Mouse (Mus musculus) forebrain, postnatal 0 days (tissue): Measurements from ENCODE around the gene Abtb1. TPM values are rescaled to one million over a fixed set of nuclear protein-coding genes. Genes with fewer than 3 reads are reported as not detected.

Source experiments
- ATAC-seq: fragments of 200-750 bp; cut with Nextera tagmentation; 2 replicates; pipeline ENCODE4 v1.8.0; 2017; ENCODE audit warnings: mild to moderate bottlenecking, moderate library complexity
- DNase-seq: peaks from one replicate; pipeline ENCODE4 v3.0.0-alpha.2; 2015
- H3K27ac ChIP-seq: fragments of 300-500 bp; sonication (generic); 2 replicates; pipeline ENCODE4 v1.5.1; 2014; ENCODE audit warnings: low read depth, mild to moderate bottlenecking, antibody characterized with exemption, low read length, moderate library complexity, mixed read lengths
- H3K27me3 ChIP-seq: fragments of 300-500 bp; sonication (generic); 2 replicates; pipeline ENCODE4 v1.6.1; 2014; ENCODE audit warnings: mild to moderate bottlenecking, low read length, mixed read lengths; ENCODE audit not compliant: insufficient read depth
- H3K36me3 ChIP-seq: fragments of 300-500 bp; sonication (generic); 2 replicates; pipeline ENCODE4 v1.6.1; 2014; ENCODE audit warnings: mild to moderate bottlenecking, moderate library complexity; ENCODE audit not compliant: insufficient read depth
- H3K4me1 ChIP-seq: fragments of 300-500 bp; sonication (generic); 2 replicates; pipeline ENCODE4 v1.6.1; 2014; ENCODE audit warnings: antibody characterized with exemption; ENCODE audit not compliant: insufficient read depth
- H3K4me2 ChIP-seq: fragments of 300-500 bp; sonication (generic); 2 replicates; pipeline ENCODE4 v1.6.1; 2014; ENCODE audit warnings: low read depth, mild to moderate bottlenecking, moderate library complexity
- H3K4me3 ChIP-seq: fragments of 300-500 bp; sonication (generic); 2 replicates; pipeline ENCODE4 v1.5.1; 2014; ENCODE audit warnings: low read depth, low read length, mixed read lengths
- H3K9ac ChIP-seq: fragments of 300-500 bp; sonication (generic); 2 replicates; pipeline ENCODE4 v1.6.1; 2014; ENCODE audit warnings: mild to moderate bottlenecking
- H3K9me3 ChIP-seq: fragments of 300-500 bp; sonication (generic); 2 replicates; pipeline ENCODE4 v1.6.1; 2016; ENCODE audit warnings: low read length
- CTCF ChIP-seq: sonication (generic); IDR thresholded peaks from 2 replicates; pipeline ENCODE4 v1.5.1; 2016; ENCODE audit warnings: antibody characterized with exemption, control low read depth, low read depth
- WGBS: fragments of 180-500 bp; shearing (Covaris S2); extraction: QIAGEN DNeasy Blood & Tissue Kit; methylation state at CpG from one replicate; pipeline ENCODE4 v1.1.7; 2014; 5-methylcytosine and 5-hydroxymethylcytosine counted together
- polyA plus RNA-seq: library from polyadenylated mRNA; unstranded; fragments of >200 nt; fragmentation: Nextera tagmentation; extraction: Ambion mirVana; gene quantifications from 2 replicates; pipeline ENCODE4 v1.2.1, GENCODE M21; 2015
- total RNA-seq: library from RNA; depleted of rRNA; stranded (reverse); fragments of >200 nt; gene quantifications from 2 replicates; pipeline ENCODE4 v1.2.3, GENCODE M21; 2014

Gene Abtb1
- total and polyA plus RNA-seq, 2 experiments from 2014 or later, result 30.4 to 50.5 TPM

DNA sequence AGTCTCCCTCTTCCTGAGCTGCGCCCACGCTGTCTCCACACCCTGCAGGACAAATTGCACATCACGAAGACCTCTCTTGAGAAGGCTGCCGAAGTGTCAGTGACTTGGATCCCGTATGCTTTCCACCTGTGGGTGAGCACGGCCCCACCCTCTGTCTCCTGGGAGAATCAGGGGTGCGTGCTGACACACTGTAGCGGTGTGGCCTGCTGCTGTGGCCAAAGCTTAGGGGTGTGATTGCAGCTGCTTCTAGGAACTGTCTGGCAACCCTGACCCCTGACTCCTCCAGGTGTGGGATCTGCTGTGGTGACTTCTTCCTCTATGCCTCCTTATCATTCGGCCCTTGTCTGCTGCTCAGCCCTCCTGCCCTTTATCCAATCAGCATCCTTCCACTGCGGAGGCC, 28.0 kb downstream of the Abtb1 start:
- no peak for DNase-seq
- TF ChIP-seq CTCF, result no peak
- Histone ChIP-seq H3K9me3 (no peaks in the 10 kb centered on the region), H3K27ac (no peak overlapping the region), H3K4me3 (no peak overlapping the region), H3K9ac (no peak overlapping the region), H3K4me1 (0 out of 2 replicates have a peak, but pooled peaks cover 2% of the 10 kb centered on the region), H3K36me3 (no peaks in the 10 kb centered on the region), H3K27me3 (no peaks in the 10 kb centered on the region), H3K4me2 (no peak overlapping the region)
- 85% methylated on average over 10 of the region's 10 CpGs for WGBS
- ATAC-seq, result no peak

DNA sequence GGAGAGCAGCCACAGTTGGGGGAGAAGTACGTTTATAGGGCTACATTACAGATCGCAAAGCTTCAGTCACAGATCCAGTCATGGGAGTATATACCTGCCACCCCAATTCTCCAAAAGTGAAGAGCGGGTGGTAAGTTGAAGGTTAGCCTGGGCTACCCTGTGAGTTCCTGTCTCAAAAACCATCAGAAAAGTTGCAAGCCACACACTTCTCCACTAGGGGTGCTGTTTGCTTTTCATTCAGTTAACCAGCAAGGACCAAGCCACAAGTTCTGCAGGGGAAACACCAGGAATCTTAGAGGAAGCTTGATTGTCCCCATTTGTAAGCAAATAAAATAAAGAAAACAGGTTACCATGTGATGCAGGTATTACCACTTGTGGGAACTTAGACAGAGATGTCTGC, 28.9 kb downstream of the Abtb1 start:
- ATAC-seq (no peak), DNase-seq (peak; percentile 68)
- peak; percentile 81 for TF ChIP-seq CTCF
- H3K27me3 ChIP-seq, result no peaks in the 10 kb centered on the region
- 0 out of 2 replicates have a peak, but pooled peaks cover 2% of the 10 kb centered on the region for H3K4me1 ChIP-seq
- H3K9me3 ChIP-seq, result no peaks in the 10 kb centered on the region
- no peak overlapping the region for H3K4me2 ChIP-seq
- 70% methylated on average over 3 of the region's 3 CpGs for WGBS
- no peak overlapping the region for H3K9ac ChIP-seq
- no peaks in the 10 kb centered on the region for H3K36me3 ChIP-seq
- H3K4me3 ChIP-seq, result no peak overlapping the region
- no peak overlapping the region for H3K27ac ChIP-seq

GRCm38 (mm10) chr6:88811880-88812400, 29.8 kb downstream of the Abtb1 start:
- H3K27ac ChIP-seq, result no peak overlapping the region

DNA sequence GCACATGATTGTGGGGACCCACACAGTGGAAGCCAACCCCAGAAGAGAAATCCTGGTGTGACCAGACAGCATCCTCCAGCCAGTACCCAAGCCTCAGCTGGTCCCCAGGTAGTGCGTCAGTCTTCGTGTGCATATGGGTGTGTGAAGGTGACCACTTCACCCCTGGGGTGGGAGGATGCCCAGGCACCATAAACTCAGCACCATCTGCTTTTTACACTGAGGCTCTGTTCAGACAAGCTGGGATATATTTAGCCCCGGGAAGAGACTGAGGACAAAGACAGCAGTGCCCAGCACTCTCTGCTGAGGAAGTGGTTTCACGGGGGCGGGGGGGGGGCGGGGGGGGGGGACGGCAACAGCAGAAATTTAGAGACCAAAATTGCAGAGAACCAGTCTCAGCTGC, 30.4 kb downstream of the Abtb1 start:
- Histone ChIP-seq H3K4me2 (no peak overlapping the region), H3K27me3 (no peaks in the 10 kb centered on the region), H3K36me3 (no peaks in the 10 kb centered on the region), H3K4me3 (no peak overlapping the region), H3K9ac (no peak overlapping the region), H3K4me1 (0 out of 2 replicates have a peak, but pooled peaks cover 2% of the 10 kb centered on the region), H3K9me3 (no peaks in the 10 kb centered on the region), H3K27ac (no peak overlapping the region)
- ATAC-seq (no peak), DNase-seq (no peak)
- no peak for TF ChIP-seq CTCF
- 42% methylated on average over 7 of the region's 7 CpGs for whole genome bisulfite sequencing

More at GRCm38 (mm10) chr6:88811880-88812400, 29.8 kb downstream of the Abtb1 start:
- 75% methylated on average over 7 of the region's 7 CpGs for WGBS
- no peak for ATAC-seq
- no peak for DNase-seq
- Histone ChIP-seq H3K4me3 (no peak overlapping the region), H3K9ac (no peak overlapping the region), H3K36me3 (no peaks in the 10 kb centered on the region), H3K4me2 (no peak overlapping the region), H3K27me3 (no peaks in the 10 kb centered on the region), H3K4me1 (0 out of 2 replicates have a peak, but pooled peaks cover 2% of the 10 kb centered on the region), H3K9me3 (no peaks in the 10 kb centered on the region)
- no peak for TF ChIP-seq CTCF

- WGBS, result 74% methylated on average over 3 of the region's 3 CpGs
These were observed 31.5 kb downstream of the Abtb1 start for GRCm38 (mm10) chr6:88810291-88810690.

GRCm38 (mm10) chr6:88809091-88810037, 32.4 kb downstream of the Abtb1 start:
- no peak overlapping the region for H3K9ac ChIP-seq
- ATAC-seq (peak; percentile 59), DNase-seq (no peak)
- H3K9me3 ChIP-seq, result no peaks in the 10 kb centered on the region
- H3K4me2 ChIP-seq, result no peak overlapping the region
- H3K4me3 ChIP-seq, result no peak overlapping the region
- no peak for TF ChIP-seq CTCF
- no peaks in the 10 kb centered on the region for H3K36me3 ChIP-seq
- no peaks in the 10 kb centered on the region for H3K4me1 ChIP-seq
- H3K27ac ChIP-seq, result no peak overlapping the region
- no peaks in the 10 kb centered on the region for H3K27me3 ChIP-seq
- WGBS, result 70% methylated on average over 23 of the region's 23 CpGs

More at GRCm38 (mm10) chr6:88810291-88810690, 31.5 kb downstream of the Abtb1 start:
- Histone ChIP-seq H3K36me3 (no peaks in the 10 kb centered on the region), H3K4me3 (no peak overlapping the region), H3K9ac (no peak overlapping the region), H3K9me3 (no peaks in the 10 kb centered on the region), H3K27ac (no peak overlapping the region), H3K27me3 (no peaks in the 10 kb centered on the region), H3K4me2 (no peak overlapping the region), H3K4me1 (0 out of 2 replicates have a peak, but pooled peaks cover 2% of the 10 kb centered on the region)
- TF ChIP-seq CTCF, result no peak
- ATAC-seq (no peak), DNase-seq (no peak)

- Histone ChIP-seq H3K4me3 (no peak overlapping the region), H3K27me3 (no peaks in the 10 kb centered on the region), H3K4me1 (no peaks in the 10 kb centered on the region), H3K36me3 (no peaks in the 10 kb centered on the region), H3K9me3 (no peaks in the 10 kb centered on the region), H3K9ac (no peak overlapping the region), H3K4me2 (no peak overlapping the region), H3K27ac (no peak overlapping the region)
- WGBS, result 90% methylated on average over 17 of the region's 17 CpGs
- TF ChIP-seq CTCF, result no peak
- ATAC-seq, result no peak
- DNase-seq, result no peak
These were observed 36.7 kb downstream of the Abtb1 start for GRCm38 (mm10) chr6:88804966-88805577.
